Mouse (Mus musculus) neural tube, embryonic 14.5 days (tissue): ENCODE measurements around the gene Coq8a. TPM values are rescaled to one million over a fixed set of nuclear protein-coding genes. Genes with fewer than 3 reads are reported as not detected.

Experiments
- ATAC-seq: fragments of 200-750 bp; cut with Nextera tagmentation; 2 replicates; pipeline ENCODE4 v1.8.0; 2017; ENCODE audit warnings: low read depth, mild to moderate bottlenecking, moderate TSS enrichment, moderate library complexity
- H3K27ac ChIP-seq: fragments of 300-500 bp; sonication (generic); 2 replicates; pipeline ENCODE4 v1.5.1; 2014; ENCODE audit warnings: low read depth, mild to moderate bottlenecking, control low read depth, low read length, moderate library complexity, mixed read lengths
- H3K27me3 ChIP-seq: fragments of 300-500 bp; sonication (generic); 2 replicates; pipeline ENCODE4 v1.6.1; 2014; ENCODE audit warnings: low read length; ENCODE audit not compliant: control insufficient read depth, insufficient read depth
- H3K36me3 ChIP-seq: fragments of 300-500 bp; sonication (generic); 2 replicates; pipeline ENCODE4 v1.6.1; 2014; ENCODE audit warnings: low read length, mixed read lengths; ENCODE audit not compliant: control insufficient read depth, insufficient read depth
- H3K4me1 ChIP-seq: fragments of 300-500 bp; sonication (generic); 2 replicates; pipeline ENCODE4 v1.6.1; 2014; ENCODE audit warnings: low read length; ENCODE audit not compliant: control insufficient read depth, insufficient read depth
- H3K4me2 ChIP-seq: fragments of 300-500 bp; sonication (generic); 2 replicates; pipeline ENCODE4 v1.6.1; 2014; ENCODE audit warnings: mild to moderate bottlenecking, low read depth, low read length, control low read depth
- H3K4me3 ChIP-seq: fragments of 300-500 bp; sonication (generic); 2 replicates; pipeline ENCODE4 v1.5.1; 2014; ENCODE audit warnings: low read depth, low read length, control low read depth, mixed read lengths
- H3K9ac ChIP-seq: fragments of 300-500 bp; sonication (generic); replicated peaks from 2 replicates; pipeline ENCODE4 v1.6.1; 2014; ENCODE audit warnings: low read depth, mild to moderate bottlenecking, control low read depth, low read length, mixed read lengths
- H3K9me3 ChIP-seq: fragments of 300-500 bp; sonication (generic); 2 replicates; pipeline ENCODE4 v1.6.1; 2016; ENCODE audit warnings: low read length; ENCODE audit not compliant: control insufficient read depth
- WGBS: fragments of 180-500 bp; shearing (Covaris S2); extraction: QIAGEN DNeasy Blood & Tissue Kit; methylation state at CpG from one replicate; pipeline ENCODE4 v1.1.7; 2014; 5-methylcytosine and 5-hydroxymethylcytosine counted together
- polyA plus RNA-seq: library from polyadenylated mRNA; unstranded; fragments of >200 nt; fragmentation: Nextera tagmentation; extraction: Ambion mirVana; gene quantifications from 2 replicates; pipeline ENCODE4 v1.2.1, GENCODE M21; 2014

The Coq8a gene
- polyA plus RNA-seq, 1 experiment from 2014 or later = 3.1 TPM

DNA sequence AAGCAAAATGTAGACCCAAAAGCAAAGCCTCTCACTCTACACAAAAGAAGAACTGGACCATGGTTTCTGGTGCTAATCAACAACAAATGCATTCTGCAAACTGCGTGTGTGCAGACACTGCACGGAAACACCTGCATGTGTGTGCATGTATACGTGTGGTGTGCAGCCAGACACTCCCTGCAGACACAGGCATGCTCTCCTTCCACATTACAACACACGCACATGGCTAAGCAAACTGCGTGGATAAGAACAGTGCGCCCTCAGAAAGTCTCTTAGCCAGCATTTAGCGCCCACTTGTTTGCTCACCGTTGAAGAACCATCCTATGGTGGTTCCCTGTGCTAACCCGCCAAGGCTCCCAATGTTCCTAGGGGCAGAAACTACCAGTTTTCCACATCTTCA, 5.4 kb downstream of the Coq8a start:
- no peaks in the 10 kb centered on the region for H3K4me1 ChIP-seq
- no peaks in the 10 kb centered on the region for H3K36me3 ChIP-seq
- no peaks in the 10 kb centered on the region for H3K9me3 ChIP-seq
- no peaks in the 10 kb centered on the region for H3K27me3 ChIP-seq
- WGBS = 91% methylated on average over 9 of the region's 9 CpGs
- no peak overlapping the region for H3K27ac ChIP-seq
- no peak overlapping the region for H3K9ac ChIP-seq
- no peak overlapping the region for H3K4me2 ChIP-seq
- H3K4me3 ChIP-seq = no peak overlapping the region
- no peak for ATAC-seq

DNA sequence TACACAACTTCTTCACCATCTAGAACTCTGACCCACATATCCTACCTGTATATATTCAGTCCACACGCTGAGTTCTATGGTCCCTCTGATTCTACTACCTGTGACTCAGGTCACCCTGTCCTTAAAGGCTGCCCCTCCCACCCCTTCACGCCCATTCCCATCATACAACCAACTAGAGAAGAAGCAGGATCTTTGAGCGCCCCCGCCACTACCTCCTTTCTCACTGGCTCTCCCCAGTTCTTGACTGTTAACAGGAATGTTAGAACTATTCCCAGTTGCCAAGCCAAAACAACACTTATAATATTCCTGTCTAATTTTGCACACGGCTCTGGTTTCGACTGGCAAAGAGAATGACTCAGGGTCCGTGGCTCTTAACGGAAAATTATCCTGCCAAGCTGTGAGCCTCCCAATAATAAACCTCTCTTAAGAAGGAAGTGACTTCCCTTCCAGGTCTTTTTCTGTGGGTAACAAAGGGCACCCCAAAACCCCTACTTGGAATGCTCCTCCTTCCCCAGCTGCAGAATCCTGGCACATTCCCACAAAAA, 5.9 kb downstream of the Coq8a start:
- H3K9ac ChIP-seq = no peak overlapping the region
- no peak overlapping the region for H3K27ac ChIP-seq
- no peaks in the 10 kb centered on the region for H3K27me3 ChIP-seq
- H3K4me1 ChIP-seq = no peaks in the 10 kb centered on the region
- no peaks in the 10 kb centered on the region for H3K9me3 ChIP-seq
- no peaks in the 10 kb centered on the region for H3K36me3 ChIP-seq
- no peak for ATAC-seq
- WGBS = 85% methylated on average over 8 of the region's 8 CpGs
- no peak overlapping the region for H3K4me3 ChIP-seq
- no peak overlapping the region for H3K4me2 ChIP-seq

DNA sequence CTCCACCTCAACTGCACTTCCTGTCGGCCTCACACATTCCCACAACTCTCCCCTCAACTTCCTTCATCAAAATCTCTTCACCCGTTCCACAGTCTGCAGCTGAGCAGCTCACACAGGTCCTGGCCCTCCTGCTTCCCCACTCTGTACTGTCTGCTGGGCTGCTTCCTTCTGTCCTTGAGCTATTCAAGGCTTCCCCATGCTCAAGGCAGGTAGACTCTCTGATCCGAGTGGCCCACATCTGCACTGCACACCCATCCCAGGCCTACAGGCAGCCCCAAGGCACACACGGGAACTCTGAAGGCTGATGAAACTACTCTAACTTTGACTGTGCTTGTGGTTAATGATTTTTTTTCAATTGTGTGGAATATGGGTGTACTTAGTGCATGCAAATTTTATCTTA, 6.5 kb downstream of the Coq8a start:
- H3K9me3 ChIP-seq = no peaks in the 10 kb centered on the region
- WGBS = 65% methylated on average over 4 of the region's 4 CpGs
- no peak for ATAC-seq

DNA sequence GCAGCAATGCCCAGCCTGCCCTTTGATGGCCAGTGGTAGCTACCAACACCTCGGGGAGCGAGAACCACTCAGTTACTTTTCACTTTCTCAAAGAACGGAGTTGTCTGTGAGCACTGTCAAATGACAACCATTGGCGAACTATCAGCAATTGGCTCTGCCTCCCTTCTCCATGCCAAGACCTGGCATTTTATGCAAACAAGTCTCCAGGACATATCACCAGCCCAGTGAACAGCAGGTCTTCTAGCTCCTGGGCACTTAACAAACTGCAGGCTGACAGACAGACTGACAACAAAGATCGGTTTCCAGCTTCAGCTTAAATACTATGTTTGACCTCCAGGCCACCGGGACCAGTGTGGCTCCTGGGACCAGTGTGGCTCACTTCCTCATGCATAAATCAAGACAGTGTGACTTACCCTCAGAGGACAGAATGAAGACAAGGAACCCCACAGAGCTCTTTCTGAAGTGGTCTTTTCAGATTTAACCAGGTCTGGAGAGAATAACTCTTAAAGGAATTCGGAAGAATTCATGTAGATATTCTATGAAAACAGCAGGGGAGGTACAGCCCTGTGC, 7.7 kb downstream of the Coq8a start:
- no peaks in the 10 kb centered on the region for H3K4me1 ChIP-seq
- H3K9me3 ChIP-seq = no peaks in the 10 kb centered on the region
- H3K9ac ChIP-seq = no peak overlapping the region
- no peak for ATAC-seq
- H3K4me2 ChIP-seq = no peak overlapping the region
- no peak overlapping the region for H3K4me3 ChIP-seq
- no peaks in the 10 kb centered on the region for H3K27me3 ChIP-seq
- H3K27ac ChIP-seq = no peak overlapping the region
- no peaks in the 10 kb centered on the region for H3K36me3 ChIP-seq
- WGBS = 66% methylated on average over 7 of the region's 7 CpGs

More for the DNA sequence above, 6.5 kb downstream of the Coq8a start:
- Histone ChIP-seq H3K4me2 (no peak overlapping the region), H3K4me3 (no peak overlapping the region), H3K36me3 (no peaks in the 10 kb centered on the region), H3K27ac (no peak overlapping the region), H3K4me1 (no peaks in the 10 kb centered on the region), H3K9ac (no peak overlapping the region), H3K27me3 (no peaks in the 10 kb centered on the region)

DNA sequence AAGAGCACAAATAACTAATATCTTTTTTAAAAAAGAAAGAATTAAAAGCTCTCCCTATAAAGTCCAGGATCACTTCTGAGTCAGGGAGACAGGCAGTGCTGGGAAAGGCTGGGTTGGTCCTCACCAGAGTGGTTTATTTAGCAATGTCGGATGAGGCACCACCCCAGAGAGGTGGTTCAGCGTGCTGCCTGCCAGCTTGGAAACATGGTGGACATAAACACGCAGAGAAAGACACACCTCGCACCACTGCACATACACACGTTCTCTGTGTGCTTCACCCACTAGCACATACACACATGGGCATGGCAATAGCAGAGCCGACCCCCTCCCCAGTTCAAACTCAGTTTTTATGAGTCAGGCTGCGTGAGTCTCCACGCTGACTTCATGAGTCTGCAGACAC, 8.3 kb downstream of the Coq8a start:
- ATAC-seq = no peak
- H3K4me3 ChIP-seq = no peak overlapping the region
- 84% methylated on average over 8 of the region's 8 CpGs for WGBS
- no peaks in the 10 kb centered on the region for H3K27me3 ChIP-seq
- no peak overlapping the region for H3K27ac ChIP-seq
- no peak overlapping the region for H3K4me2 ChIP-seq
- H3K36me3 ChIP-seq = no peaks in the 10 kb centered on the region
- H3K9me3 ChIP-seq = no peaks in the 10 kb centered on the region
- H3K4me1 ChIP-seq = no peaks in the 10 kb centered on the region
- H3K9ac ChIP-seq = no peak overlapping the region

DNA sequence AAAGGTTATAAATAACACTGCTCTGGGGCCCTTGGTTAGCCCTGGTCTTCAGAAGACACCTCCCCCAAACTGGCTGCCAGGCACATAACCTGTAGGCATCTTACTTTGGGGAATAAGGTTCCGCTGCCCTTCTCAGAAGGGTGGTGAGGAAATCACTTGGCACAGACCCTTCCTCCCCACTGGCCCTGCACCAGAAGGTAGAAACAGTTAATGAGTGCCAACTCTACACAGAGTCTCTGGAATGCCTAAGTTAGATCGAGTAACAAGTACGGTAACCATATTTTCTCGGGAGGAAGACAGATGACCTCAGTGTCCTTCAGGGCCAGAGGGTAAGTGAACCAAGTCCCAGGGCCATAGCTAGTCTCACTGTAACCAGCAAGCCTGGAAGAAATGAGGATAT, 10.5 kb downstream of the Coq8a start:
- no peaks in the 10 kb centered on the region for H3K36me3 ChIP-seq
- no peak overlapping the region for H3K27ac ChIP-seq
- H3K27me3 ChIP-seq = no peaks in the 10 kb centered on the region
- whole genome bisulfite sequencing = 91% methylated on average over 4 of the region's 4 CpGs
- H3K9ac ChIP-seq = no peak overlapping the region
- no peaks in the 10 kb centered on the region for H3K4me1 ChIP-seq
- H3K9me3 ChIP-seq = no peaks in the 10 kb centered on the region
- no peak overlapping the region for H3K4me3 ChIP-seq
- no peak overlapping the region for H3K4me2 ChIP-seq
- ATAC-seq = no peak

DNA sequence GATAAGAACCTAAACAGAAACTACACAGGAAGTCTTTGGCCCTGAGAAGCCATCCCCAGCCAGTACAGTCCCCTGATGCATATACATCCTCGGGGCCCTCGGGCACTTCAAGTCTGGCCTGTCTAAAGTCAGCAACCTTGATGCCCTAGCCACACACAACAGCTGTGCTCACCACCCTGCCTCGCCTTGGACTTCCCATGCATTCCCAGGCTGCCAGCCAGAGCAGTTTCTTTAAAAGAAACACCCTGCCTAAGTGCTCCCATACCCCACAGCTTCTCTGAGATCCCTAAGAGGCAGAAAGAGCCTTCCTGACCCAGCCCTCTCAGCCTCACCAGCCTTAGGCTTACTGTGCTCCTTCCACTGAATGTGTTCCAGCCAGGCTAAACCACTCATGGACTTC, 13.0 kb downstream of the Coq8a start:
- Histone ChIP-seq H3K4me3 (no peak overlapping the region), H3K27me3 (no peaks in the 10 kb centered on the region), H3K9me3 (no peaks in the 10 kb centered on the region), H3K4me2 (no peak overlapping the region), H3K9ac (no peak overlapping the region), H3K4me1 (no peaks in the 10 kb centered on the region), H3K27ac (no peak overlapping the region), H3K36me3 (no peaks in the 10 kb centered on the region)
- 81% methylated on average over 3 of the region's 3 CpGs for WGBS
- no peak for ATAC-seq

DNA sequence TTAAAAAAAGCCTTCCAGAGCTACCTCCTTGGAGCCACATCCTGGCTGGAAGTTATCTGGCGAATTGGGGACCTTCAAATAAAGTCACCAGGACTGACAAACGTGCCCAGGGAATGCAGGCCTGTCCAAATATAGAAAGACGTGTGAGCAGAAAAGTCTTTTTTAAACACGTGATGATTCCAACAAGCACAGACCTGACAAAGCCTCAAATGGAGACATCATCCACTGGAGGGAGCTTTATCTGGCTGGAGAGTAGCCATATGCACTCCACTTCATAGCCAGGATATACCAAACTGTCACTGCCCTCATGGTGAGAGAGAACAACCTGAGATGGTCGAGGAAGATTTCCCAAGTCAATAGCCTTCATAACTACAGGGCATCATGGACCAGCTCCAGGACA, 13.5 kb downstream of the Coq8a start:
- H3K9me3 ChIP-seq = no peaks in the 10 kb centered on the region
- no peak overlapping the region for H3K4me3 ChIP-seq
- ATAC-seq = no peak
- no peak overlapping the region for H3K4me2 ChIP-seq
- no peaks in the 10 kb centered on the region for H3K4me1 ChIP-seq
- H3K36me3 ChIP-seq = no peaks in the 10 kb centered on the region
- no peaks in the 10 kb centered on the region for H3K27me3 ChIP-seq
- WGBS = 79% methylated on average over 5 of the region's 5 CpGs
- no peak overlapping the region for H3K27ac ChIP-seq
- H3K9ac ChIP-seq = no peak overlapping the region

DNA sequence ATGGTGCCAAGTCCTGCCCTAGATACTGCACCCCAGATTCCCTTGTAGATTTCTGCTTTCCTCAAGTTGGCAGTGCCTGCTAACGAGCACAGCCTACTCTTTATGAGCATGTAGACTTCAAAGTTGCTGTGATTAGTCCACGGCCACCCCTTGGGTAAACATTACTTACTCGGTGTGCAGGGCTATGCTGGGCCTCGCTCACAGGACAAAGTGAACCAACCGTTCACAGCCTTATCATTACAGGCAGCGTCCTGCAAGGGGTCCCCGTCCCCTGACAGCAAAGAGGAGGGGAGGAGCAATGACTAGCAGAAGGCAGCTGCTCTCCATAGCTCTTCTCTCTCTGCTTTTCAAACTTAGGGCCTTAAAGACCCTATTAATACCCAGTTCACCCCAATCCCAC, 14.6 kb downstream of the Coq8a start:
- ATAC-seq = no peak
- Histone ChIP-seq H3K27me3 (no peaks in the 10 kb centered on the region), H3K27ac (no peak overlapping the region), H3K4me2 (no peak overlapping the region), H3K4me3 (no peak overlapping the region), H3K9me3 (no peaks in the 10 kb centered on the region), H3K4me1 (no peaks in the 10 kb centered on the region), H3K36me3 (no peaks in the 10 kb centered on the region), H3K9ac (no peak overlapping the region)
- 59% methylated on average over 7 of the region's 7 CpGs for WGBS
